Mouse (Mus musculus): ENCODE measurements around the gene Atp6v0e. TPM values are rescaled to one million over a fixed set of nuclear protein-coding genes. Genes with fewer than 3 reads are reported as not detected.

The Atp6v0e gene
- total and polyA plus RNA-seq, 3 experiments, result 60.9 to 143 (median 67.2) TPM

- H3K27ac ChIP-seq, result no peak overlapping the region
- peaks cover 5% of the 10 kb centered on the region for H3K4me1 ChIP-seq (ENCODE audit: control insufficient read depth, insufficient read depth, low read length)
- TF ChIP-seq CTCF (IDR thresholded peaks at IDR 0.05) (peak; percentile 66), POLR2A (IDR thresholded peaks at IDR 0.05; ENCODE audit: insufficient read depth, low read depth, low read length) (no peak), EP300 (IDR thresholded peaks at IDR 0.05; ENCODE audit: insufficient read depth, low read depth, low read length) (no peak)
- 89% methylated on average over 5 of the region's 5 CpGs for whole genome bisulfite sequencing
- DNase-seq, result no peak
- no peak overlapping the region for H3K4me3 ChIP-seq
- no peak overlapping the region for H3K9ac ChIP-seq (ENCODE audit: low read depth, low read length)
- intact Hi-C loops (cut with DNase I), result no loop called here
- no peaks in the 10 kb centered on the region for H3K27me3 ChIP-seq (ENCODE audit: control insufficient read depth, insufficient read depth, low read length)
- H3K79me2 ChIP-seq (replicated peaks; ENCODE audit: control insufficient read depth, insufficient read depth, low read length), result no peaks in the 10 kb centered on the region
- H3K36me3 ChIP-seq (ENCODE audit: control insufficient read depth, insufficient read depth, low read length), result peaks cover 3% of the 10 kb centered on the region
Observed at GRCm38 (mm10) chr17:26698846-26699245, 35.8 kb downstream of the Atp6v0e start.

GRCm38 (mm10) chr17:26699819-26700616, 37.0 kb downstream of the Atp6v0e start:
- H3K27me3 ChIP-seq (ENCODE audit: control insufficient read depth, insufficient read depth, low read length), result no peaks in the 10 kb centered on the region
- peaks cover 4% of the 10 kb centered on the region for H3K4me1 ChIP-seq (ENCODE audit: control insufficient read depth, insufficient read depth, low read length)
- no peak overlapping the region for H3K9ac ChIP-seq (ENCODE audit: low read depth, low read length)
- H3K4me3 ChIP-seq, result no peak overlapping the region
- H3K36me3 ChIP-seq (ENCODE audit: control insufficient read depth, insufficient read depth, low read length), result peaks cover 3% of the 10 kb centered on the region
- H3K27ac ChIP-seq, result peak overlapping the region; percentile 60
- H3K79me2 ChIP-seq (replicated peaks; ENCODE audit: control insufficient read depth, insufficient read depth, low read length), result no peaks in the 10 kb centered on the region
- intact Hi-C loops (cut with DNase I), result no loop called here
- TF ChIP-seq EP300 (IDR thresholded peaks at IDR 0.05; ENCODE audit: insufficient read depth, low read depth, low read length) (0 out of 2 replicates have a peak, but pooled peaks have one; percentile 34), POLR2A (IDR thresholded peaks at IDR 0.05; ENCODE audit: insufficient read depth, low read depth, low read length) (no peak), CTCF (IDR thresholded peaks at IDR 0.05) (0 out of 2 replicates have a peak, but pooled peaks have one; percentile 5)
- peak; percentile 45 to 70 for DNase-seq
- 53% methylated on average over 10 of the region's 10 CpGs for WGBS

- Histone ChIP-seq H3K9ac (ENCODE audit: low read depth, low read length) (no peak overlapping the region), H3K4me1 (ENCODE audit: control insufficient read depth, insufficient read depth, low read length) (peaks cover 6% of the 10 kb centered on the region)
- intact Hi-C loops (cut with DNase I), result no loop called here
Observed at GRCm38 (mm10) chr17:26701565-26701964, 38.5 kb downstream of the Atp6v0e start.

GRCm38 (mm10) chr17:26702621-26703020, 39.6 kb downstream of the Atp6v0e start:
- Histone ChIP-seq H3K4me1 (ENCODE audit: control insufficient read depth, insufficient read depth, low read length) (peaks cover 6% of the 10 kb centered on the region), H3K27me3 (ENCODE audit: control insufficient read depth, insufficient read depth, low read length) (no peaks in the 10 kb centered on the region), H3K4me3 (no peak overlapping the region), H3K36me3 (ENCODE audit: control insufficient read depth, insufficient read depth, low read length) (peaks cover 3% of the 10 kb centered on the region; the same call in 1 of the 2 replicates), H3K27ac (no peak overlapping the region), H3K9ac (ENCODE audit: low read depth, low read length) (no peak overlapping the region), H3K79me2 (replicated peaks; ENCODE audit: control insufficient read depth, insufficient read depth, low read length) (no peaks in the 10 kb centered on the region)
- 83% methylated on average over 4 of the region's 4 CpGs for WGBS
- no peak for TF ChIP-seq EP300 (IDR thresholded peaks at IDR 0.05; ENCODE audit: insufficient read depth, low read depth, low read length)
- no peak for TF ChIP-seq CTCF (IDR thresholded peaks at IDR 0.05)
- TF ChIP-seq POLR2A (IDR thresholded peaks at IDR 0.05; ENCODE audit: insufficient read depth, low read depth, low read length), result no peak
- intact Hi-C loops (cut with DNase I), result no loop called here
- DNase-seq, result no peak

More at GRCm38 (mm10) chr17:26701565-26701964, 38.5 kb downstream of the Atp6v0e start:
- H3K79me2 ChIP-seq (replicated peaks; ENCODE audit: control insufficient read depth, insufficient read depth, low read length), result no peaks in the 10 kb centered on the region
- peaks cover 3% of the 10 kb centered on the region; the same call in 1 of the 2 replicates for H3K36me3 ChIP-seq (ENCODE audit: control insufficient read depth, insufficient read depth, low read length)
- no peak for DNase-seq
- 62% methylated on average over 13 of the region's 13 CpGs for WGBS
- H3K4me3 ChIP-seq, result no peak overlapping the region
- no peak overlapping the region for H3K27ac ChIP-seq
- TF ChIP-seq POLR2A (IDR thresholded peaks at IDR 0.05; ENCODE audit: insufficient read depth, low read depth, low read length) (no peak), CTCF (IDR thresholded peaks at IDR 0.05) (no peak), EP300 (IDR thresholded peaks at IDR 0.05; ENCODE audit: insufficient read depth, low read depth, low read length) (no peak)
- H3K27me3 ChIP-seq (ENCODE audit: control insufficient read depth, insufficient read depth, low read length), result no peaks in the 10 kb centered on the region

GRCm38 (mm10) chr17:26703671-26704070, 40.6 kb downstream of the Atp6v0e start:
- Histone ChIP-seq H3K4me3 (no peak overlapping the region), H3K9ac (ENCODE audit: low read depth, low read length) (no peak overlapping the region), H3K27ac (no peak overlapping the region), H3K79me2 (replicated peaks; ENCODE audit: control insufficient read depth, insufficient read depth, low read length) (no peaks in the 10 kb centered on the region), H3K4me1 (ENCODE audit: control insufficient read depth, insufficient read depth, low read length) (peaks cover 6% of the 10 kb centered on the region), H3K36me3 (ENCODE audit: control insufficient read depth, insufficient read depth, low read length) (peaks cover 3% of the 10 kb centered on the region; the same call in 1 of the 2 replicates), H3K27me3 (ENCODE audit: control insufficient read depth, insufficient read depth, low read length) (no peaks in the 10 kb centered on the region)
- WGBS, result 85% methylated on average over 4 of the region's 4 CpGs
- TF ChIP-seq POLR2A (IDR thresholded peaks at IDR 0.05; ENCODE audit: insufficient read depth, low read depth, low read length) (no peak), CTCF (IDR thresholded peaks at IDR 0.05) (no peak), EP300 (IDR thresholded peaks at IDR 0.05; ENCODE audit: insufficient read depth, low read depth, low read length) (no peak)
- DNase-seq, result no peak
- intact Hi-C loops (cut with DNase I), result no loop called here
